Mouse (Mus musculus) adrenal gland, adult (tissue): ENCODE data around the gene Avpi1.

Source experiments
- DNase-seq, 2 experiments: peaks; one replicate each; pipeline ENCODE4 v3.0.0; 2022 to 2023; ENCODE audit warnings: low spot score in 1 of 2; ENCODE audit not compliant: inconsistent age in 2 of 2

Gene Avpi1

DNA sequence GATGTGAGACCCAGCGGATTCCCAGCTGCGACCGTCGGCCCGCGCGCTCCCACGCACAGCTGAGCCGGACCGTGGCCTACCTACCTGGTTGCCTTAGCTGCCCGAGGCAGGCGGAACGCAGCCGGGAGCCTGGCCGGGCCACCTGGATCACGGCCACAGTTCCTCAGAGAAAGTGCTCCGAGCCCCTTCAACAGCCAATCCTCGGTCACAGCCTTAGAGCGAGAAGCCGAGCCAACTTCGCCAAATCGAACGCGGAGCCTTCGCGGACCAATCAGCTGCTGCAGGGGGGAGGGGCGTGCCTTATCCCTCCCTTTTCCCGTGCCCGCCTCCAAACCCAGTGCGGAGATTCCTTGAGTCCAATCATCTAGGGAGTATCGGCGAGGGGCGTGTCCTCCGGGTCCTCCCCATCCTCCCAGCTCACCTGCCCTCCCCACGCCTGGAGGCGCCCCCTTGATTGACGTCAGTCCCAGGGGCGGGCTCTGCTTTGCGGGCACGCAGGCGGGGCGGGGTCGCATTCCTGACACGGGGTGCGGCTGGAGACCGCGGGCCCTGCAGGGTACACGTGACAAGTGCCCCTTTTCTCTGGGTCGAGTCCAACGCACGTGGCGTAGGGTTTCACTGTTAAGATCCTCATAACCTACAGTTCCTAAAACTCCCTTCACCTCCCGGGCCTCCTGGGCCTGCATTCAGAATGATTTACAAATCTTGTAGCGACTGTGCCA is at the start of gene Avpi1:
Avpi1 (minus strand) TSS at position 273 of the 722 bp plus-strand sequence.
- DNase-seq, result peak; percentile 99 to 100

DNA sequence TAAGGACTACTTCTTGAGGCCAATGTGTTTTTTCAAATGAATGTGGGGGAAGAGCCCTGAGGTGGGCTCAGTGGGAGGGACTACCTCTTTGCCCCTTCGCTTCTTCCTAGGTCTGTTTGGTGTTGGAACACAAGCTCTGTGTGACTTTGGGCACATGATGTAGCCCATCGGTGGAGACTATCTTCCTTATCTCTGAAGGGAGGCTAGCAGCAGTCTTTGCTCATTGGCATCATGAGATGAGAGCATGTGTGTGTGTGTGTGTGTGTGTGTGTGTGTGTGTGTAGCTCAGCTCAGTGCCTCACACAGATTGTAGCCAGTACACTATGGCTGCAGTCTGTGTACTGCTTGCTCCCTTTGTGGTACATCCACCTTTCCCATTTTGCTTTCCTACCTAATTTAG is 48.6 kb upstream of the Avpi1 start:
- no peak for DNase-seq

DNA sequence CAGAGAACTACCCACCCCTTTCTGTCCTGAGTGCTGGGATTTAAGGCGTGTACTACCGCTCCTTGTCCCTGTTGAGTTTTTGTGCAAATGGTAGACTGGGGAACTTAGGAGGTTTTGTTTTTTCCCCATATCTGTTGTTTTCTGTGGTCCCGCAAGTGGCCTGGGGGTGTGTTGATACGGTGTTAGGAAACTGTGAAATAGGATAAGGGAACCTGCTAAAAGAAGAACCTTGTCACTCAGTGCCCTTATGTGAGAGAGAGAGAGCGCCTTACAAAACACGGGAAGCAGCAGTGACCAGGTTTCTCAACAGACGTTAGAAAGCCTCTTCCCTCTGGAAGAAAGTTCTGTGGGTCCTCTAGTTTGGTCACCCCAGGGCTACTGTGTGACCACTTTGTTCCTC is 48.0 kb upstream of the Avpi1 start:
- DNase-seq, result no peak

DNA sequence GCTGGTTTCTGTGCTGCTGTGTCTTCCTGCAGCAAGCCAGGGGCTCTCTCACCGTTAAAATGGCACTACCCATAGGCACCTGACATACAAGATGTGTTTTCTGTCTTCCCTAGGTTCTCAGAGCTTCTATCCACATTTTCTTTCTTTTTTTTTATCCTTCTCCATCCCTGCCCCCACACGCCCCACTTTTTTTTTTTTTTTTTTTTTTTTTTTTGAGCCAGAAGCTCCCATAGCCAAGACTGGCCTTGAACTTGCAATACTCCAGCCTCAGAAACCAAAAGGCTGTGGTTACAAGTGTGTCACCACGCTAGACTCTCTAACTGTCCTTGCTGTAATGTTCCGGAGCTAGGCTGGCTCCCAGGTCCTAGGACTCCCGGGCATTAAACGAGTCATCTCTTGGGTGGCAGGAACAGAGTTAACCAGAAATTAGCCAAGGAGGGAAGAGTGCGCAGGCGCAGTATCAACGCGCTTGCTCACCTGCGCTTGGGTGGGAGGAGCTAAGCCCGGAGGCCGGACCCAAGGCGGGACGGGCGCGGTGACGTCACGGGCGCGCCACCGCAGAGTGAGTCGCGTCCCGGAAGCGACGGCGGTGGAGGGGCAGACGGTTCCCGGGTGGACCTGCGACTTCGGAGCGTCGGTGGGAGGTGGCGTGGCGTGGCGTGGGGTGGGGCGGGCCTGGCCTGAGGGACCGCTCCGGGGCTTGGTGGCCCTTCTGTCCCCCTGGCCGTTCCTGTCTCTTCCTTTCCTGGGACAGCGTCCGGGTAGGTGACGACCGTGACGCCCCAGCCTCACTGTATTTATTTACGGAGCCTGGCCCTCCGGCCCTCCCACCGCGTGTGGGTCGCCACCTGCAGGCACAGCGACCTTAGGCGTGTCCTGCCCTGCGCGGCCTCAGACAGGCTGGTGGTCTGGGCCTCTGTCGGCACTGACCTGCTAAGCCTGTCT is 41.4 kb upstream of the Avpi1 start:
- peak; percentile 96 to 97 for DNase-seq

DNA sequence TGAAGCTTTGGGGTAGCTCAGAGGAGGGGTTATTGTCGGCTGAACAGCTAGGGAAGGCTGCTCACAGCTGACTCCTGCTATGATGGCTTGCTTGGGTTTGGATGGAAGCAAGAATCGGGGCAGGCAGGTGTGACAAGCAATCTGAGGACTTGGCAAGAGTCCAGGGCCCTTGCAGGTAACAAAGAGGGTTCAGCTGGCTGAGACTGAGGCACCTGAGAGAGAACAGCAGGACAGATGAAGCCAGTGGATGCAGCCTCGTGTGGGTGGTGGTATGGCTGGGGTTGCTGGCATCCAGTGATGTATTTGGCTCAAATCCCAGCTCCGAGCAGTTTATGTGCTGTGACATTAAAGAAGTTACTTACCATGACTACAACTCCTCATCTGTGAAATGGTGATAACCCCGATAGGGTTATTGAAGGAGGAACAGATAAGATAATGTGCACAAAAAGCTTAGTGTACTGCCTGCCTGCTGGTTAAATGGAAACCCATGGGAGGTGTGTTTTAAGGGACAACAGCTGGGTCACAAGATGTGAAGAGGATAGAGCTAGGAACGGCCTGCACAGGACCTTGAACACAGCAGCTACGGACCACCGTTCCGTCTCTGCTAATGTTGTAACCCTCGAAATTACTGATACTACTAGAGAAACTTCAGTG is 40.6 kb upstream of the Avpi1 start:
- peak; percentile 48 to 69 for DNase-seq

DNA sequence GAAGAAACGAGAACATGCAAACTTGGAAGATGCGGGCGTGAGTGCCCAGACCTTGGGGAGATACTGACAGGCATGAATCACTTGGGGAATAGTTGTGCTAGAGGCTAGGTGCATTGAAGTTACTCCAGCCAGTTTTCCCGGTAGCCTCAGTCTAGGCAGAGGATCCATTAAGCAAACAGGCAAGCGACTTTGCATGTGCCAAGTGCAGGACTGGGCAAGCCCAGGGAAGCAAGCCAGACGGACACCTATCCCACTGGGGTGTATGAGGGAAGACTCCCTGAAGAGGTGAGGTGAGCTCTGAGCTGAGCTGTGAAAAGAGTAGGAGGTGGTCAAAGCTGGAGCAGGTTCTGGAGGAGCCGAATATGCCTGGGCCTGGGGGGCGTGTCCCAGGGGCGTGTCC is 38.6 kb upstream of the Avpi1 start:
- DNase-seq, result peak; percentile 34 to 62

DNA sequence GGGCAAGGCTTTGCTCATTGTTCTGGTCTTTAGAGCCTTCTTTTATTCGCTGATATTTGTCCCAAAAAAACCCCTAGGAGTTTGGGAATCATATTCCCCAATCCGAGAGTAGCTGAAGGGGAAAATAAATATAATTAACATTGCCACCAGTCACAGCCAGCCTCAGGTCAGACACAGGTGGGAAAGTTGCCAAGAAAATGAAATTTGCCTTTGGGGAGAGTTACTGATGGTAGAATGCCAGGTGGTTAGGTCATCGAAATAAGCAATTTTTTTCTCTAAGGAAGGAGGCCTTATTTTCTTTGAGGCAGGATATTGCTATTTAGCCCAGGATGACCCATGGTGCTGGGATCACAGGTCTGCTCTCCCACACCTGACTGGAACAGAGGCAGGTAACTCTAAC is 37.9 kb upstream of the Avpi1 start:
- peak in 1 of 2 experiments; percentile 68 for DNase-seq

DNA sequence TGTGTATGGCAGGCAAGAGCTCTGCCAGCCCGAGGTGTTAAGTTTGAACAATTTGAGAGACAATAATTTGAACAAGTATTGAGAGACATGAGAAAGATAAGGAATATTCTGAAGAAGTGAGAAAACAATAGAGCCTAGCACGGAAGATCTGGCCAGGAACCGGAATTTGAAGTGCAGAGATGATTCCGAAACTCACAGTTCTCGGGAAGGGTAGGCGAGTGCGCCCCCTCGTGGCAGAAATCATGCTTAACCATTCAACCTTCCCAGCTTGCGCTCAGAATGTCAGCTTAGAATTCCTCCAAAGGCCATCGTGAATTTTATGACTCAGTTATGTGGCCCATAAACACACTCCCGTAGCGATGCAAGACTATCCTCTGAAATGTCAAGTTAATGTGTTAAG is 37.3 kb upstream of the Avpi1 start:
- peak; percentile 91 to 98 for DNase-seq

DNA sequence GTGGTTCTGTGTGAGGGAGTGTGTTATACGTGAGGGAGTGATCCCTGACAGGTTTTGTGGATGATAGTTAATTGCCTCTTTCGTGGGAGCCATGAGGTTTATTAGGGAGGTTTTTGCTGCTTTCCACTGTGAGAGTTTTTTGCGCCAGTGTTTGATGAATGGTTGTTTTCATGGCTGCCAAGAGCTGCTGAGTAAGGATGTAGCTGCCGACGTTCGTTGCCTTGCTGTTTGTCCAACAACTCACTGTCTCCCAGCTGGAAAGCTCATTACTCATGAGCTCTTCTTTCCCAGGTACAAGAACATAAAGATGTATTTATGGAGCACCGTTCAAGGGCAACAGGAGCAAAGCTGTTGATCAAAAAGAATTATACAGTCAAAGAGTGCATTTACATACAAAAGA is 35.3 kb upstream of the Avpi1 start:
- DNase-seq, result peak in 1 of 2 experiments; percentile 50

DNA sequence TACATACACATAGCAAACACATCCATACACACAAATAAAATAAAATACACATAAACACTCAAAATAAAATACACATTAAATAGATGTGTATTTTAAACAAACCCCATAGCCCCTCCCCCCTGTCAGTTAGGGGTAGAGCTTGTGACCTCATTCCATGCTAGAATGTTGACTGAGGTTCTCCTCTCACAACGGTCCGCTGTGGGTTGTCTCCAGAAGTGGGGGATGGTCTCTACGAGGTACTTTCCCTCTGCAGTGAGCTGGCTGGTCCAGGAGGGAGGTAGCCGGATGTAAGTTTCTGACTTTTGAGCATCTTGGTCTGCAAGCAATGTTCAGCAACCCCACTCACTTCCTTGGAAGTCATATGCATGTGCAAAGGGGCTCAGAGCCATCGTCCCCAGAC is 34.9 kb upstream of the Avpi1 start, which contains the start of gene Zfyve27:
Zfyve27 (plus strand) TSS at position 188 of the 400 bp plus-strand sequence.
- DNase-seq, result no peak

DNA sequence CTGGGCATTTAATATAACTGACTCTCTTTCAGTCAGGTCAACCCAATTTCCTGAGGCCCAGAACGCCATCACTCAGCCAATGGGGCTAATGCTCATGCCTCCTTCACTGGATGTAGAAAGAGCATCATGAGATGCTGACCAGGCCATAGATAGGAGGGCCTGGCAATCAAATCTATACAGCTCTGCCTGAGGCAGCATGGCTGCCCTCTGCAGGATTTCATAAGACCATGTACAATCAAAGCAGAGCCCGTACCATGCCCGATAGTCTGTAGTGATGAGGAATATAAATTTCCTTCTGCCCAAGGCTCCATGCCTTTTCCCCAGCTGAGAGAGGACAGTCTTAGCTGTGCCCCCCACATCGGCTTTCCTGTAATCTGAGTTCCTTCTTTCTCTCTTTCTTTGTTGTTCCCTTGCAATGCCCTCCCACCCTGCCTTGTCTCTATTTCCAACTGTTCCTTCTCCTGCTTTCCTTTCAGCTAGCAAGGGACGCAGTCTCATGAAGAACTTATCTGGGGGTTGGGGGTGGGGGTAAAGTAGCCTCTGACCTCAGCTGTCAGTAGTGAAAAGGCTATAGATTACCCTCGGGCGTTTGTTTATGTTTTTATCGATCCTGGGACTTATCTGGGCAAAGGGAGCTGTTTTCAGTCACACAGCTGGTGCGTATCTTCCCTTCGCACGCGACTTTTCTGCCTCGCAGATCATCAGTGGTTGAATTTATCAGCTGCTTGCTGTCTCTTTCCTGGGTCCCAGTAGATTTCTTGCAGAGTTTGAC is 29.6 kb upstream of the Avpi1 start:
- no peak for DNase-seq

DNA sequence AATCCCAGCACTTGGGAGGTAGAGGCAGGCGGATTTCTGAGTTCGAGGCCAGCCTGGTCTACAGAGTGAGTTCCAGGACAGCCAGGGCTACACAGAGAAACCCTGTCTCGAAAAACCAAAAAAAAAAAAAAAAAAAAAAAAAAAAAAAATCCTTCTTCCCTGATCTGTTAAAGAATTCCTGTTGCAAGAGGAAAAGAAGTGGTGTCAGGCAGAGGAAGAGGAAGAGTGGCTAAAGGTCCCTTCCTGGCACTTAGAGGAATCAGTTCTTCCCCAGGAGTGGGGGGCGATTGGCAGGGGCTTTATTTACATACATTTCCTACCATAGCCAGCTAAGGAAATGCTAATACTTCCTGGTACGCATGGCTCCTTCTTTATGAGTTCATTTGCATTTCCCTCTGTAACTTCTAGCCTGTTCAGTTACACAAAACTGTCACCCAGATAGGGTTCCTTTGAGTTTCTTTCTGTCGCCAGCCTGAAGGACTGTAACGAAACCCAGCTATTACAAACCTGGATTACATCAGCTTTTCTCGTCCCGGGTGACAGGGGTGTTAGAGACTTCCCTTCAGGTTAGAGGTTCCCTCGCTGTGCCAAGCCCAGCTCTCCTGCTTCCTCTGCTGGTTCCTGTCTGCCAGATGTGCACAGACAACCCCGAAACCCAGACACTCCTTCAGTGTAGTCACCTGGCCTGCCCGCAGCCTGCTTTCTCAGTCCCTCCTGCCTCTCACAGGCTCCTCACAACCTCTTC is 28.8 kb upstream of the Avpi1 start:
- DNase-seq, result no peak

DNA sequence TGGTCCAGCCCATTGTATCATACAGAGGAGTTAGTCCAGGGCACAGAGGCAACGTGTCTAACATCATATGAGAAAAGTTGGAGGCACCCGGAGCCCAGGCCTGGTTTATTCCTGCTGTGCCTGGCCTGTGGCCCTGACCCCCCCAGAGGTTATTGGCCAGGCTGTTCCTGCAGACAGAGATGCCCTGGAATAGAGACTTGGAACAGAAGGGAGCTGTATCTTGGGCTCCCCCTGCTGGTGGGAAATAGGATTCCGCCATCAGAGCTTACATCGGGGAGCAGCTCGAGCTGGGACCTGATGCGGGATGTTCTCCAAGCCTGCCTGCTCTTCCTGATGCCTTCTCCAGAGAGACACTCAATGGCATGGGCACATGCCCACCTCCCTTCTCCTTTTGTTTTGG is 23.1 kb upstream of the Avpi1 start:
- DNase-seq, result peak; percentile 91 to 96

DNA sequence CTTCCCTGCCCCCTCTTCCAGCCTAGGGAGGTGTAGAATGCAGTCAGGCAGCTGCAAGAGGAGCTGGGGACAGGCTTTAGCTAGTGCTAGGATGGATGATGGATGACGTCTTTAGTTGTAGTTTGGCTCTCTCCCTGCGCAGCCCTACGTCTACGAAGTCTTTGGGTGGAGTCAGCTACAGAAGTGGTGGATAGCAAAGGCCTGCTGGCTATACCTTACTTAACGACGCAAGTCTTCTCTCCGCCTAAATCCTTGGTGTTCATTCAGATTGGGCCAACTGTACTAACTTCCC is 19.7 kb upstream of the Avpi1 start:
- DNase-seq, result no peak

DNA sequence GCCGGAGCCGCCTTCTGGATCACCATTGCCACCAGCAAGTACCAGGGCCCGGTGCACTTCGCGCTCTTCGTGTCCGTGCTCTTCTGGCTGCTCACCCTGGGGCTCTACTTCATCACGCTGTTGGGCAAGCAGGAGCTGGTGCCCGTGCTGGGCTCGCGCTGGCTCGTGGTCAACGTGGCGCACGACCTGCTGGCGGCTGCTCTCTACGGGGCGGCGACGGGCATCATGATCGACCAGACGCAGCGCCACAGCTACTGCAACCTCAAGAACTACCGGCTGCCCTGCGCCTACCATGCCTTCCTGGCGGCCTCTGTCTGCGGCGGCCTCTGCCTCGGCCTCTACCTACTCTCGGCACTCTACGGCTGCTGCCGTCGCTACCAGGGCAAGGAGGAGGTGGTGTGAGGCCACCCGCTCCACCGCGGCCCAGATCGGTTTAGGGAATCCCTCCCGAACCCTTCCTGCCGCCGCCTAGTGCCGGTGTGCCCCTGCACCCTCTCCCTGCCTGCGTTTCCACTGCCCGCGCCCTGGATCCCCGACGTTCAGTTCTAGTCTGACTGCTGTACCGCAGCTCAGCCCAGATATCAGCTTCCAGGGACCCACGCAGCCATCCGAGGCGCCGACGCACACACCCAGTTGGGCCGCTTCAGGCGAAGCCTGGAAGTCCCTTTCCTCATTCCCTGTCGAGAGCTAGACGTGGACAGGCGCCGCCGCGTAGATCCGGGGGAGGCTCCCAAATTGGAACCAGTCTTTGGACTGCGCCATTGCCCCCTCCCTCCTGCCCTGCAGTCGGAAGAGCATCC is 19.1 kb upstream of the Avpi1 start:
- peak; percentile 75 to 92 for DNase-seq

DNA sequence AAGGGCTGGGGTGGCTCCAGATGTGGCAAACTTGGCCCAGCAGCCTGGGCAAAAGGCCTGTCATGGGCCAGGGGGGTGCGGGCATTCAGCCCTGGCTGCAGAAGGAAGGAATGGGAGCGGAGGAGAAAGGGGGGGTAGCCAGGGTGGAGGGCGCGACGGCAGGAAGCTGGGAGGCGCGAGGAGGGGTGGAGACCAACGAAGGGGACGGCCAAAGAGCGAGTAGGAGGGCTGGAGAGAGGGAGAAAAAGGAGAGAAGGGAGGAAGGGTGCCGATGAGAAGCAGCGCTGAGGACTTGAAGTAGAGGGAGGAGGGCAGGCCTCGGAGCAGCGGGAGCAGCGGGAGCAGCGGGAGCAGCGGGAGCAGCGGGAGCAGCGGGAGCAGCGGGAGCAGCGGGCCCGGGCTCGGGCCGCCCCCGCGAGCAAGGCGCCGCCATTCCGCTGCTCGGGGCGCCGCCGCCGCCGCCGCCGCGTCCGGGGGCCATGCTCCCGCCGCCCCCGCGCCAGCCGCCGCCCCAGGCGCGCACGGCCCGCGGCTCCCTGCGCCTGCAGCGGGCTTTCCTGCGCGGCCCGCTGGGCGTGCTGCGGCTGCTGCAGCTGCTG is 18.4 kb upstream of the Avpi1 start, which contains the start of gene Marveld1:
Marveld1 (plus strand) TSS at position 231 of the 599 bp plus-strand sequence.
- peak; percentile 89 to 94 for DNase-seq

DNA sequence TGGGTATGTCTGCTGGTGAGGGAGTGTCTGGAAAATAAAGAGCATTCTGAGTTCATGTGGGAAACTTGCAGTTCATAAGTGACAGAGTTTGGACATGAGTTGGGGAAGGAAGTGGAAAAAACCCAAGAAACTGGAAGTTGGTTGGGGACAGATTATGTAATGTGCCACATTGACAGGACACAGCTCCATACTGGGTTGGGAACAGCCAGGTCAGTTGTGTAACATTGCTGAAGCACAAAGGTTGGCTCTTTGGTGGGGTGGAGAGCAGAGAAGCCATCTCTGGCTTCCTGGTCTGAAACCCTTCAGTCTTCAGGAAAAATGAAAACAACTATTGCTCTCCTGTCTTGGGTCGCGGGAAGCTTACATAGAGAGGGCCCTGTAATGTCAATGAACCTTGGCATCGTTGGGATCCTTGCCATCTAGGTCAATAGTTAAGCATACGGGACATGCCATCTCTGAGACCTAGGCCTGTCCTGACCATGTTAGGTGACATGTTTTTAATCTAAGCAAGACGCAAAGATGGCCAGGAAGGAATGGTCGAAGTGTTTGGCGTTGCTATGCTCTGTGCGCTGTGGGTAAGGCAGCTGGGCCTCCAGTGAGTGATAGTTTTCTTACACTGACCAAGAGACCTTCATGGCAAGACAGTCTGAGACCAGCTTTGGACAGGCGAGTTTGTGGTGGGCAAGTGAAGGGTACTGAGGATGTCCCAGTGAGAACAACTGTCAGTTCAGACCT is 17.6 kb upstream of the Avpi1 start:
- DNase-seq, result peak; percentile 15 to 64

DNA sequence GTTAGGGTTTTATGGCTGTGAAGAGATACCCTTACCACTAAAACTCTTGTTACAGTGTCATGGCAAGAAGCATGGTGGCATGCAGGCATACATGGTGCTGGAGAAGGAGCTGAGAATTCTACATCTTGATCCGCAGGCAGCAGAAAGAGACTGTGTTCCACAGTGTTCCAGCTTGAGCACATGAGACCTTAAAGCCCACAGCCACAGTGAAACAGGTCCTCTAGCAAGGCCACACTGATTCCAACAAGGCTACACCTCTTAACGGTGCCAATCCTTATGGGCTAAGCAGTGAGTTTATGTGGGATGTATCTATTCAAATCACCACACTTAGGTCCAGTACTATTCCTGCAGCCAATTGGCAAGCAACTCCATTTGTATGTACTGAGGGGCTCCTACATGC is 16.9 kb upstream of the Avpi1 start:
- DNase-seq, result peak in 1 of 2 experiments; percentile 10
